Mouse (Mus musculus): ENCODE measurements around the gene Xcr1. TPM values are rescaled to one million over a fixed set of nuclear protein-coding genes. Genes with fewer than 3 reads are reported as not detected.
A peak's percentile ranks its signal among the peaks of the same experiment; 100 is the strongest.

Gene Xcr1
- total RNA-seq, 1 experiment from 2014 or later, result not detected

DNA sequence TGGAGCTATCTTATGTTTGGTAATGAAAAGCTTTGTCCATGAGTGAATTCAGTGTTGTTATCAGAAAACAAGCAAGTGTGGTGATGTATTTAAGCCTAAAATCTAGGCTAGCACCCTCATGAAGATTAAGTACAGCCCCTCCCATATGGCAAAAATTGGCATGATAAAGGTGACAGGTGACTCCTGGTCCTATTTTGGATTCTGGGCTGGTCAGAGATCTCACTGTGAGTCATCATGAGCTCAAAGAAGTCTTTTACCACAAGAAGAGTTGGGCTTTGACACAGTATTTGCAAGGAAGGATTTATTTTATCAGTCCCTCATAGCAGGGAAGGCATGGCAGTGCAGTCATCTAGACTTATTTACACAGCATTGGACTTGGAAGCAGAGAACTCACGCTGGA lies 45.8 kb downstream of the Xcr1 start:
- no peak for ATAC-seq (replicated peaks; ENCODE audit: low read depth, poor library complexity, severe bottlenecking)

- ATAC-seq (replicated peaks; ENCODE audit: low read depth, poor library complexity, severe bottlenecking), result peak; percentile 50; the same call in 1 of the 2 replicates
Observed at GRCm38 (mm10) chr9:123815444-123815843, 46.4 kb downstream of the Xcr1 start.

GRCm38 (mm10) chr9:123814821-123815220 lies 47.0 kb downstream of the Xcr1 start:
- ATAC-seq (replicated peaks; ENCODE audit: low read depth, poor library complexity, severe bottlenecking), result no peak

DNA sequence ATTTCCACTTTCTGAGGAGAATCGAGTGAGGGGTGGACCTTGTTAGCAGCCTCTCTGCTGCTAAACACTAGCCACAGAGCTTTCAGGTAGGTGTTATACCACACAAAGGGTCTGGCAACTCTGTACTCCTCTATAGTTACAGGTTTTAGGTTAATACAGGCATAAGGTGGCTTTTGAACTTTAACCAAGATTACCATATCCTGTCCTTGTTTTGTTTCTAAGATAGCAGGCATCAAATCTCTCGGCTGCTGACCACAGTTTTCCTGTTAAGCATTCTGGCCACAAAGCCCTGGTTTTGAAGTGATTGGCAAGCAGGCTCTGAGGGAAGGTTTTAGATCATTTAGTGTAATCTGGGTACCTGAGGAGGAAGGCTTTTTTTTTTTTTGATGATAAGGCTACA lies 47.5 kb downstream of the Xcr1 start:
- ATAC-seq (replicated peaks; ENCODE audit: low read depth, poor library complexity, severe bottlenecking), result peak; percentile 22; the same call in 1 of the 2 replicates

DNA sequence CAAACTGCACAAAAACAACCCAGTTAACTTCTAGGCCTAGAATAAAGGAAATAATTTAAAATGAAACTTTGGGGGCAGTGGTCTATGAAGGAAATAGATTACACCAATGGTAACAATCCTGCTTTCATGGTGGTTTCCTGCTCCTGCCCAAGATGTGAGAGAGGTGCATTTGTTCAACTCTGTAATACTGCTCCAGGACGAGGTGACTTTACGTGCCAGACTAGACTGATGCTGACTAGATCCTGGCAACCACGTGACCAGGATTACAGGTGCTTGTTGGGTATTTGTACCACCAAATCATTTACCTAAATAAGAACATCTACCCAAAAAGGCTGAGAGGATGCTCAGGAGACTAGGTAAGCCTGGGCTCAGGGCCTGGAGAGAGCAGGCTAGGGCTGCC lies 50.0 kb downstream of the Xcr1 start:
- no peak for ATAC-seq (replicated peaks; ENCODE audit: low read depth, poor library complexity, severe bottlenecking)

- ATAC-seq (replicated peaks; ENCODE audit: low read depth, poor library complexity, severe bottlenecking), result no peak
Observed at GRCm38 (mm10) chr9:123808583-123808982, 53.2 kb downstream of the Xcr1 start.

- no peak for ATAC-seq (replicated peaks; ENCODE audit: low read depth, poor library complexity, severe bottlenecking)
Observed at GRCm38 (mm10) chr9:123806267-123806666, 55.6 kb downstream of the Xcr1 start, which contains the start of gene Cxcr6. TSS of gene Cxcr6 (plus strand) at chr9:123806475.

DNA sequence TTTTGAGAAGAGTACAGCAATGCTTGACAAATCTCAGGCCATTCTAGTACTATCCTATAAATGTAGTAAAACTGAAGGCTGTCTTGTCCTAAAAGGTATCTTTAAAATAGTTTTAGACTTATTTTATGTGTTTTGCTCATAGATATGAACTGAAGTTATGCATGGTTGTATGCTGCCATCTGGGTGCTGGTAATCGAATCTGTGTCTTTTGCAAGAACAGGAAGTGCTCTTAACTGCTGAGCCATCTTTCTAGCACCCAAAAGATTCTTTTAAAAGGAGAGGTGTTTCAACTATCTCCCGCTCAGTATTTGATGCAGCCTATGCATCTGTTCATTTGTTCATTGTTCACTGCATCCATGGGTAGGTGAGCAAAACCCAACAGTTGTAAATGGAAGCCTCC lies 56.6 kb downstream of the Xcr1 start:
- ATAC-seq (replicated peaks; ENCODE audit: low read depth, poor library complexity, severe bottlenecking), result no peak

GRCm38 (mm10) chr9:123802896-123803295 lies 58.9 kb downstream of the Xcr1 start:
- no peak for ATAC-seq (replicated peaks; ENCODE audit: low read depth, poor library complexity, severe bottlenecking)

DNA sequence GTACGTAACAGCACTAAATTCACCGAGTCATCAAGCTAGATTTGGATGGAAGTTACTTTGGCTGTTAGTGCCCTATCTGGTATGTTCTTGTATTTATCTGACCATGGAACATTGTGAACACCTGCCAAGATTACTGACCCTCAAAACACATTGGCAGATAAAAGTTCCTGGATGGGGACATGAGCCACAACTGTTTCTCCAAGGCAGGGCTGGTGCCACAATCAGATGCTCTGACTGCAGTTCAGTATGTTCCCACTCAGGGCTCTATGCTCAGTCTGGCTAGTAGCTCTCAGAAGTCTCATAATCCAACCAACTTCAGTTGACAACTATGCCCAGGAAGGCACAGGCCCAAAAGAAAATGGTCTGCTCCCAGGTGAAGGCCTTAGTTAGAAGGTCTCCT lies 59.4 kb downstream of the Xcr1 start:
- no peak for ATAC-seq (replicated peaks; ENCODE audit: low read depth, poor library complexity, severe bottlenecking)

Other genes with a start within 250 kb of the Xcr1 start
- gene Slc6a20b, start 229.5 kb downstream of the Xcr1 start, total RNA-seq (2017), result 0.19 and 0.37 TPM in 2 replicates
- 0.32 and 0.82 TPM in 2 replicates for gene Ccr9, start 183.6 kb downstream of the Xcr1 start, total RNA-seq (2017)
- gene Slc6a20a, start 183.1 kb downstream of the Xcr1 start, total RNA-seq (2017), result 0.39 and 1.5 TPM in 2 replicates
- gene Lztfl1, start 144.3 kb downstream of the Xcr1 start, total RNA-seq (2017), result 36.9 and 39.3 TPM in 2 replicates
- gene Cxcr6, start 55.6 kb downstream of the Xcr1 start, total RNA-seq (2017), result 0.32 TPM in 1 of 2 replicates, not detected in the other
- 13.6 and 17.0 TPM in 2 replicates for gene Fyco1, start 10.1 kb downstream of the Xcr1 start, total RNA-seq (2017)
- gene Ccr1, start 106.7 kb upstream of the Xcr1 start, total RNA-seq (2017), result 0.59 and 0.87 TPM in 2 replicates
- not detected in 2 replicates for gene Ccr1l1, start 116.4 kb upstream of the Xcr1 start, total RNA-seq (2017)
- gene Ccr3, start 159.9 kb upstream of the Xcr1 start, total RNA-seq (2017), result not detected in 2 replicates
- 47.1 and 48.6 TPM in 2 replicates for gene Ccr2, start 239.9 kb upstream of the Xcr1 start, total RNA-seq (2017)

Measured in common myeloid progenitor, adult 5-6 weeks (primary cell).